Mouse (Mus musculus): ENCODE results near the gene Efnb2.

Gene Efnb2

DNA sequence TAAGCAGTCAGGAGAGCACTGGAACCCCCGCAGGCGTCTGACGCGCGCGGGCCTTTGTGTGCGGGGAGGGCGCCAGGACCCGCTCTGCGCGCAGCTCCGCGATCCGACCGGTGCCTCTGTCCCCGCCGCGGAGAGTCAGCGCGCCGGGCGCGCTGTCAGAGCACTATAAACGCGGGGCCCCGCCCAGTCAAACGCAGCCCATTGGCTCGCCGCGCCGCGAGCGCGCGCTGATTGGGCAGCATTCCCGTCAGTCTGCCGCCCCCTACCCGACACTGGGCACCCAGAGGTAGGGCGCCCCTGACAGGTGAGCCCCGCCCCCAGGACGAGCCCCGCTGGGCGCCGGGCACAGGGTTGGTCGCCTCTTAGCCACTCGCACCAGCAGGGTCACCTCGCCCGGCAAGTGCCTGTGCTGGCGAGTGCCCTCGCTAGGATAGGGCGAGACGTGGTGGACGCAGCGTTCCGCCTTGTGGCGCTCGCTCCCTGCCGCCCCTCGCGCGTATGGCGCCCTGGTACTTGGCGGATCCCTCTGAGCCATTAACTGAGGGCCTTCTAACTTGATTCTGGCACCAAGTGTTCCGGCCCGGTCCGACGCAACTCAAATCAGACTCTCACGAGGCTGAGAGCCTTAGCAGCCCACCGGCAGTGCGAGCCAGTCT lies at the start of gene Efnb2:
Gene Efnb2, minus strand, starts transcription at position 140 of the 656 bp plus-strand sequence.
- peak; percentile 85 for DNase-seq (ENCODE audit: low read depth, low spot score)

DNA sequence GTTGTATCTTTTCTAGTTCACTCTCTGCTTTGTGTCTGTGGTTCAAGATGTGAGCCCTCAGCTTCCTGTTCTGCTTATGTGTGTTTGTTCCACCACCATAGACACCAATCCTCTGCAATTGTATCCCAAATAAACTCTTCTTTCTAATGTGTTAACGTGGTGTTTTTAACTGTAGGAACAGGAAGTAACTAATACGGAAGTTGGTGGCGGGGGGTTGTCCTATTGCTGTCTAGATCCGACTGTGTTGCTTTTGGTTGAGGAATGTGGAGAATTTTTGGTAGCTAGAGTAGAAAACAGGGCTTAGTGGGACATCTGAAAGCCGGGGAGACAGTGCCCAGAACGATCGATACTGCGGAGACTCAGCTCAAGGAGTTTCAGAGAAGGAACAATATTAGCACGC lies 43.8 kb upstream of the Efnb2 start:
- DNase-seq (ENCODE audit: low read depth, low spot score): no peak

DNA sequence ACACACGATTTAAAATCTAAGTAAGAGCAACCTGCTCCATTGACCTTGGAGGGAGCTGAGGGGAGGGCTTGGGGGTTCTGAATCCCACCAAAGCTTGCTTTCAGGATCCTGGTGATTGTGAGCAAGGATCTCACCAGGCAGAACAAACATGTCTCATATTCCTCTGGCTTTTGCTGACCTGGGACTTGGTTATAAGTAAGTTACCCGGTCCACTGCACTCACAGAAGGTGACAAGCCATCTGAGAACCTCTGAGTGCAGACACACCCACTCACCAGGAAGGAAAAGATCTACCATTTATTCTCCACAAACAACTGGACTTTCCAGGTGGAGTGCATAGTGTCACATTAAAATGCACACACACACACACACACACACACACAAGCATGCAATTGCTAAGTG lies 42.6 kb upstream of the Efnb2 start:
- no peak for DNase-seq (ENCODE audit: low read depth, low spot score)

DNA sequence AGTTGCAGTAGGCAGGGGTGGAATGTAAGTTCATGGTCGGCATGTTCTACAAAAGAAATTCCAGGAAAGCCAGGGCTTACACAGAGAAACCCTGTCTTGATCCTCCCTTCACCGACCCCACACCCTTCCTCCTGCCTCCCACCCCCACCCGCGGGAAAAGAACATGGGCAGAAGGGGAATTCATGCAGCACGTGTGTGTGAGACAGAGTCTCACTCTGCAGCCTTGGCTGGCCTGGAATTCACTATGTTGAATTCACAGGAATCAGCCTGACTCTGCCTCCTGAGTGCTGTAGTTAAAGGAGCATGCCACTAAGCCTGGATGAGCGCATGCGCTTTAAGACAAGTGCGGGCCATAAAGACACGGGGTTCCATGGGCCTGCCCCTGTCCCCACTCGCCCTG lies 39.8 kb upstream of the Efnb2 start:
- DNase-seq (ENCODE audit: low read depth, low spot score): no peak

DNA sequence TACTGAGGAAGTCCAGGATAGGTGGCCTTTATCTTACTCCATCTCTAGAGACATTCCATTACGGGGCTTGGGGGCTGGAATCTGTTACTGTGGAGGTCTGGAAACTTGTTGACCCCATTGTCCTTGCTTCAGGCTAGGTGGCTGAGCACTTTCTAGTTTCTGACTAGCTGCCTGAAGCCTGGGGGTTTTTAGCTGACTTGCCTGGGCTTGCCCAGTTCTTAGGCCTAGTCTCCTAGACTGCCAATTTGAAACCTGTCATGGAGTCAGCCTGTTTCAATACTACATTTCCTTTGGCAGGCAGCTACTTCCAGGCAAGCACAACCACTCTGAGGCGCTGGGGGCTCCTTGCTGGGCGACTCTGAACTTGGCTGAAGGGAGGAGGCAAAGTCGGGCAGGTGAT lies 39.2 kb upstream of the Efnb2 start:
- DNase-seq (ENCODE audit: low read depth, low spot score): no peak

DNA sequence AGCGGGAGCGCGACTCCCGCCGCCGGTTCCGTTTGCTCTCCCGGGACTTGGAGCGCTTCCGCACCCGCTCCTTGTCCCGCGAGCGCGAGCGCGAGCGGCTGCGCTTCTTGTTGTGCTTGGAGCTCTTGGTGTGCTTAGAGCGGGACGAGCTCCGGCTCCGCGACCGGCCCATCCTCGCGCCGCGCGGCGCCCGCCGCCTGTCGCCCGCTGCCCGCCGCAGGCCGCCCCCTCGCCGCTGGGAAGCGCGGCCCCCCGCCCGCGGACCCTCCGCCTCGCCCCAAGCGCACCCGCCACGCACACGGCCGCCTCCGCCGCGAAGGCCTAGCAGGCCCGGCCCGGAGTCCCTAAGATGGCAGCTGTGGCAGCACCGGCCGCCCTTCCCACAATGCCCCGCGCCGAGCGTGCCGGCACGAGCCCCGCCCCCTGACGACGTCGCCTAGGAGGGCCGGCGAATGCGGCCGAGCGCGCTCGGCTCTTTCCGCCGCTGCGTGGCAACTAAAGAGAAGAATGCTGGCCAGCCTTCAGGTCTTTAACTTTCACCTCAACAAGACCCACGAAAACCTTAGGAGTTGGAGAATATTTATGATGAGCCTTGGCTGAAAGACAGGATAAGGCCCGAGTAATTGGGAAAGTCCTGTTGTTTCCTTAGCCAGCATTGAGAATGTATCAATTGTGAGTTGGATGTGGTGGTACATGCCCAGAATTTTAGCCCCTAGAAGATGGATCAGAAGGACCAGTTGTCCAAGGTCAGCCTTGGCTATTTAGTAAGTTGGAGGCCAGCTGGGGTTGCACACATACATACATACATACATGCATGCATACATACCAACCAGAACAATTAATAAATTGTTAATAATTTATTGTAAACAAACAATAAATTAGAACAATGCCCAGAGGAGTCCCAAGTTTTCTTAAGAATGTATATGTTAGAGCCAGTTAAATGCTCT lies 29.4 kb upstream of the Efnb2 start, which contains the start of gene Arglu1:
Gene Arglu1, minus strand, starts transcription at position 376 of the 947 bp plus-strand sequence.
- DNase-seq (ENCODE audit: low read depth, low spot score): peak; percentile 89

DNA sequence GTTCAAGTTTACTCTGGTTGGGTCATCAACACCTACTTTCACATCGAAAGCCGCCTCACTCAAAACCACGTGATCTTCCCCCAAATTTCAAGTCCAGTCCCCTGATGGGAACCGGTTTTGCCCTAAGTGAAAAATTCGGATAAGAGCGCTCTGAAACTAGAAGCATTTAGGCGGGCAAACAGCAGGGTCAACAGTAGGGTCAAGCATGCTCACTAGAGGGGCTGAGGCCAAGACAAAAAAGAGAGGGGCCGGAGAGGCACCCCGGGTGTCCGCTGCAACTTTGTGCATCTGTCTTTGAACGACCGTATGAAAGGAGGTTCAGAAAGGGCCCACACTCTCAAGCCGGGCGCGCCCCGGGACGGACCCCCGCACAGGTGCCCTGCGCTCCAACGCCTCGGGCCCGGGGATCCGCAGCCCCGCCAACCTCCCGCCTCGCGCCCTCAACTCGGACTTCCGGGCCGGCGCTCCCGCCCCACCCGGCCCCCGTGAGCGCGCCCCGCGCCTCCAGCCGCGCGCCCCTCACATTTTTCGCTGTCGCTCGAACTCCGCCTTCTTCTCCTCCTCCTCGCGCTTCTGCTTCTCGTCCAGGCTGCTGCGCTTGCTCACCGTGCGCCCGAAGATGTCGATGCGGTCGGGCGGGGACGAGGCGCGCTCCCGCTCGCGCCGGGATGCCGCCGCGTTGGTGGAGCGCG lies 28.6 kb upstream of the Efnb2 start:
- peak; percentile 26 for DNase-seq (ENCODE audit: low read depth, low spot score)

DNA sequence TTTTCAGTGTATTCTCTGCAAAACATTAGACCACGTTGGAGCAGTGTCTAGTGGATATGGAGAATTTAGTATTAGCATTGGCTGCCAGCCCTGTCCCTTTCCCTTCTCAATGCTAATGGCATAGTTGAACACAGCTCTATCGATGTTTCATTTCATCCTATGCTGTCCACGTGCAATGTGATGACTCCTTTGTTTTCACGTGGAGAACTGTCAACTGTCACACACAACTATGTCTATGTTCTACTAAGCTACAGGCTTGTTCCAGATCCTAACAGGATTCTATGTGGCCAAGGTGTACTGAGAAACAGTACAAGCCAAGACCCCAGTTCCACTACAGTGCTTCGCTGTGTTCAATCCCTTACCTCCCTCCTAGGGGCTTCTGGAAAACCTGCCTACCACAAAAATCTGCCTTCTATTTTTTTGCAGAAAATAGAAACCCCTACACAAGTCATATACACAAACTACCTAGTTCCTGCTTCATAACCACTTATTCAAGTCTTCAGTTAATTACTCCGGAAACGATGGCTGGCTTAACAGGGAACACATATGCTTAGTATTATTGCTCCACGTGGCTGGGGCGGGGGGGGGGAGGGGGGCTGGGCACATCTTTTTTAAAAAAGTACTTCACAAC lies 27.9 kb upstream of the Efnb2 start:
- no peak for DNase-seq (ENCODE audit: low read depth, low spot score)

DNA sequence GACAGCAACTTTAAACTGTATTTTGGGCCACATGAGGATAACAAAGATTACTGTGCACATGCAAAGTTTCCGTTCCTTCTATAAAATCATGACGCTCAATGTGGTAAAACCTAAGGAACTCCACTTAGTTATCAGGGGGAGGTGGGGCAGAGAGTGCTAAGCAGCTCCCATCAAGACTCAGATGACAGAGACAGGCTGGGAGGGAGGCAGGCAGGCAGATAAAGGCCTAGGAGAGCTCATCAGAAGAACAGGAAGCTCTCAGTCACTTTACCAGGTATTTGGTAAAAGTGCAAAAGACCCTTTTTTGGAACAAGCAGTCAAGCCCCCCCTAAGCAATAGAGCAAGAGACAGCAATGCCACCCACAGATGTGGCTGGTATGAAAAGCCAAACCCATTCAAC lies 24.5 kb upstream of the Efnb2 start:
- no peak for DNase-seq (ENCODE audit: low read depth, low spot score)

DNA sequence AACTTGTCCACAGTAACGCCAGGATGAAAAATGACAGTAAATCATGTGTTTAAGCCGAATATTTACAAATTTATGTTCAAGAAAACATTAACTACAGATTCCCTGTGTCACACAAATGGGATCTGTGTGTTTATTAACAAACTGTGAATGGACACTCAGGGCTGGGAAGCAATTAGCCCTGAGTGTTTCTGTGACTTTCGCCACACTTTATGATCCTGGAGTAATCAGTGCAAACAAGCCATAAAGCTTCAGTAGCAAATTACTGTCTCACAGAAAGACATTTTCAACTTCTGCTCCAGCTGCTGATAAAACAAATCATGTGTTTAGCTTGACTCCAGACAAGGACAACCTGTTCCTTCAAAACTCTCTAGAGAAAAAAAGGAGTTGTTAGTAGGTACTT lies 21.7 kb upstream of the Efnb2 start:
- DNase-seq (ENCODE audit: low read depth, low spot score): no peak

DNA sequence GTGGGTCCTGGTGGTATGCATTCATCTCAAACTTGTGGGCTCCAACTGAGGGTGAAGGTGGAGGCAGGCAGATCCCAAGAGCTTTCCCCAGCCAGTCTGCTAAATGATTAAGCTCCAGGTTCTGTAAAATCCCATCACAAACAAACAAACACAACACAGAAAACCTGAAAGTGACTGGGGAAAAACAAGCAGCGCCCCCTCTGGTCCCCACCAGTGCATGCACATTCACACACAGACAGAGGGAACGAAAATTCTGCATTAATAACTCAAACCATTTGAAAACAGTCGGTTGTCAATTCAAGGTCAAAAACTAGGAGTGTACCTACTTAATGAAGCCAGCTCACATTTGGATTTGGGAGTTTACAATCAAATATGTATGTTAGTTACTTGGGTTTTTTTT lies 17.2 kb upstream of the Efnb2 start:
- no peak for DNase-seq (ENCODE audit: low read depth, low spot score)

DNA sequence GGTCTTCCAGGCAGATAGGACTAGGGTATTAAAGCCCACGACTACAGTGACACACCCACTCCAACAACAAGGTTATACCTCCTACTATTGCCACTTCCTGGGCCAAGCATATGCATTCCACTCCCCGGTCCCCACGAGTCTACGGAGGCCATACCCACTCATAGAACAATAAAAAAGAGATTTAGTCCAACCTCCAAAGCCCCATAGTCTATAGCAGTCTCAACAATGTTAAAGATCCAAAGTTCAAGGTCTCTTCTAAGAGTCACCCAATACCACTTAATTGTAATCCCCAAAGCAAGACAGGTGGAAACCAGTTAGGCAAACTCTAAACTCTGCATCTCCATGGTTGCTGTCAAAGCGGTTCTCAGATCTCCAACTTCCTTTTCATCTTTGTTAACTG lies 13.8 kb upstream of the Efnb2 start:
- DNase-seq (ENCODE audit: low read depth, low spot score): no peak

DNA sequence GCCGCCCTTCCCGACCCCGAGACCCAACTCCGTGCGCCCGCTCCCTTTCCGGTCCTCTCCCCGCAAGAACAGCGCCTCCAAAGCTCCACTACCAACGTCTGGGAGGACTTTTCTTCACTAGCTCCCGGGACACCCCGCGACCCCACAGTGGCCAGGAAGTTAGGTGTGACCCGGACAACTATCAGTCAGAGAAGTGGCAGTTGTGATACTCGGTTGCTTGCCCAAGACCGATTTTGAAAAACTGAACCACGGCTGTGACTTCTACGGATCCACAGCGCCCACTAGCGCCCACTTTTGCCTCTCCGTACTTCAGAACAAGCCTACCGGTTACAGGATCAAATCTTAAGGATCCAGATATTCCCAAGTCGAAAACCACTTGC lies 707 bp upstream of the Efnb2 start:
- DNase-seq (ENCODE audit: low read depth, low spot score): peak; percentile 67

DNA sequence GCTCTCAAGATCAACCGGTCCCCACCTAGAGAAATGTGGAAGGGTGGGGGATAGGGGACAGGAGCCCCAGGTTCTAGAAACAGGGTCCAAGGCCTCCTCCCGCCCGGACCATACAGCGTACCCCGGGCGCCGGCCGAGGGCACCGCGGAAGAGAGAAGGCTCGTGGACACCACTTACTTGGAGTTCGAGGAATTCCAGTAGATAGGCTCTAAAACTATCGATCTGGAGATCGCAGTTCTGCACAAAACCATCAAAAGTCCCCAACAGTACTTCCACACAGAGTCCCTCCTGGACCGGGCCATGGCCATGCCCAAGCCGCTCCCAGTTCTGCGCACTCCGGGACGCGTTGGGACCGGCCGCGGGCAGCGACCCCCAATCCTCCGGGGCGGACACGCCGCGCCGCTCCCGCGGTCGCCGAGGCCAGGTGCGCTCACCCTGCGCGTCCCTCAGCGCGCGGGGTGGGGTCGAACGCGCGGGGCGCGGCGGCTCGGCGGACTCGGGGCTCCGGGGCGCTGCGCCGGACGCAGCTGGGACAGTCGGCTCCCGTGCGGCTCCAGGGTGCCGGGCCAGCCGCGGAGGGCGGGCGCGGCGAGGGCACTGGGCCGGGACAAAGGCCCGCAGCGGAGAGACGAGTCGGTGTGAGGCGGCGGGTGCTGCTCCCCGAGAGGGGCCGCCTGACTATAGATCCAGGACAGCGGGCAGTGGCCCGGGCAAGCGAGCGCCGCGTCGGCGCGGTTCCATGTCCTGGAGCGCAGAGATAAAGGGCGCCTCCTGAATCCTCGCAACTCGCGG lies 539 bp downstream of the Efnb2 start:
- no peak for DNase-seq (ENCODE audit: low read depth, low spot score)

DNA sequence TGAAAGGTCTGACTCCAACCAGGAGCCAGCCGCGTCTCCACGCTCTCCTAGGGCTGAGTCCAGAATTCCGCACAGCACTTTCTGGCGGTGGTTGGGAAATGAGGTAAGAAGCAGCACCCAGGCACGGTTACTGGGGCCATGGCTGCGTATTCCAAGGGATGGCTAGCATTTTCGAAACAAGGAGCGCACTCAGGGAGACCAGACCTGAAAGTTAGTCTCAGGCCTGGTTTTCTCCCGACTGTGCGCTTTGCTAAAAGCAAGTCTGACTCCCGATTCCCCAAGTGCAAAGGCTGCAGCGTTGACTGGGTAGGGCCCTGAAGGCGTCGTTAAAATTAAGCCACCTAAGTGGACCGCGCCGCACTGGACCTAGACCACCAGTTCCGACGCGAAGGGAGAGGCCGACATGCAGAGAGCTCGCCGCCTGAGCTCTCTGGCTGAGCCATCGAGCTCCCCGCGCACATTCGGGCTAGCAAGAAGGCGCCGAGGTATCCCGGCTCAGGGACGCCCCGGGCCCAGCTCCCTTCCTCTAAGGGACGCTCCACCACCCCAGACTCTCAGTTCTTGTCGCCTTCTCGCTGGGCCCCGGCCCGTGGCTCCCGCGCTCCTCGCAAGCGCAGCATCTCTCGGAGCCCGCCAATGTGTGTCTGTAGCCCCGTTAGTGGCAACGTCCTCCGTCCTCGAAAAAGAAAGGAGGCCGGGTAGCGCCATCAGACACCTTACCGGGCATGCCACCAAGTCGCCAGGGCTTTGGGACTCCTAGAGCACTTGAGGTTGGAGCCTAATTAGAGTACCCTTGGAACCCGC lies 1.3 kb downstream of the Efnb2 start:
- no peak for DNase-seq (ENCODE audit: low read depth, low spot score)

DNA sequence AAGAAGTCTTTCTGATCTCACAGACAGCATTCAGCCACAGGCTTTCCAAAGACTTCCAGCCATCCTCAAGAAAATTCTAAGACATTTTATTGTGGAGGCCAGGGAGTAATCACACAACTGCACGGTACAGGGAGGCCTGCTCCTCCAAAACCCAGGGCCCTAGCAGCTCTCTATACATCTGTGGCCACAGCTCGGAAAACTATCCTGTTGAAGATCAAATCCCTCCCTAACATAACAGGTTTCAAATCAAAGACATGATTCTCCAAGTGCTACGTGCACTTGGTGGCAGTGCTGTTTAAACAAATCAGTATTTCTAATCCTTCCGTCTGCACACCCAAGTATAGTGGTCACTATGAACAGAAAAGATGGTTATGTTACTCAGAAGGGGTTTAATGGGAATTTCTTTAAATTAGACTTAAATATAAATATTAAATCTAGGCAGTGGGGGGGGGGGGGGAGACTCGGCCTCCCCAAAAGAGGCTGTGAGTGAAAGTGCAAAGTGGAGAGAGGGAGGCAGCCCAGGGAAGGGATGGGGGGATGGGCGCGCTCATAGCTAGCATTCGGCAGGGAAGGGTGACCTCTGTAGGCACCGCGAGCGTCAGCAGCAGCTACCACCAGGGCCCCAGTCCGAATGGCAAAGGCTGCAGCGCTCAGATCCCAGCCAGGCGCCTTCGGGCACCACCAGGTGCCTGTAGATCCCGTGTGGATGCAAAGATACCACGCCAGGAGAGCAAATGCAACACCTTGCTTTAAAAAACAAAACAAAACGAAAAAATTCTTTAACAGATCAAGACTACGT lies 2.4 kb downstream of the Efnb2 start:
- peak; percentile 52 for DNase-seq (ENCODE audit: low read depth, low spot score)

DNA sequence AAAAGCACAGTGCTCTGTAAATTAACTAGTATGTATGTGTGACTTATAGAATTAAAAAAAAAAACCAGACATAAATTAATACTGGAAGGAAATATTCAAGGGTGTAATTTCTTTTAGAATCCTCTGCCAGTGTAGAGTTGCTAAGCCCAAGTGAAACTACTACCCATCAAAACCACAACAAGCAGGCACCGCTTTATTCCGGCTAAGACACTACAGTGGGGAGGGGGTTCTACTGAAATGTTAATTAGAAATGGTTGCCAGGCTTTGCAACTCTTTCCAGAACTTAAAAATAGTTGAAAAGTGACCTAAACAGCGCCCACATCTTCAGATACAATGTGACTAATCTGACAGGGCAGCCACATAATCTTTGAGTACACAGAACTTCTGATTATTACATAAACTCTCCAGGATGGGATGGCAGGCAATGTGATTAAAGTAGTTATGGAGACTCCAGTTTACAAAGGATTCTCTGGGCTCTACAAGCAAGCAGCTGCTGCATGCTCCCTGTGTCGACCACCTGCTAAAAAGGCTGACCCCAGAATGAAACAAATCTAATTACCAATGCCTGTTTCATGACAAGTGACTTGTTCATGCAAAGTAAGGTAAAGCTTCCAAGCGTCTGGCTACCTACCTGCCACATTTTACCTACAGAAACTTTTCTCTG lies 3.2 kb downstream of the Efnb2 start:
- no peak for DNase-seq (ENCODE audit: low read depth, low spot score)

DNA sequence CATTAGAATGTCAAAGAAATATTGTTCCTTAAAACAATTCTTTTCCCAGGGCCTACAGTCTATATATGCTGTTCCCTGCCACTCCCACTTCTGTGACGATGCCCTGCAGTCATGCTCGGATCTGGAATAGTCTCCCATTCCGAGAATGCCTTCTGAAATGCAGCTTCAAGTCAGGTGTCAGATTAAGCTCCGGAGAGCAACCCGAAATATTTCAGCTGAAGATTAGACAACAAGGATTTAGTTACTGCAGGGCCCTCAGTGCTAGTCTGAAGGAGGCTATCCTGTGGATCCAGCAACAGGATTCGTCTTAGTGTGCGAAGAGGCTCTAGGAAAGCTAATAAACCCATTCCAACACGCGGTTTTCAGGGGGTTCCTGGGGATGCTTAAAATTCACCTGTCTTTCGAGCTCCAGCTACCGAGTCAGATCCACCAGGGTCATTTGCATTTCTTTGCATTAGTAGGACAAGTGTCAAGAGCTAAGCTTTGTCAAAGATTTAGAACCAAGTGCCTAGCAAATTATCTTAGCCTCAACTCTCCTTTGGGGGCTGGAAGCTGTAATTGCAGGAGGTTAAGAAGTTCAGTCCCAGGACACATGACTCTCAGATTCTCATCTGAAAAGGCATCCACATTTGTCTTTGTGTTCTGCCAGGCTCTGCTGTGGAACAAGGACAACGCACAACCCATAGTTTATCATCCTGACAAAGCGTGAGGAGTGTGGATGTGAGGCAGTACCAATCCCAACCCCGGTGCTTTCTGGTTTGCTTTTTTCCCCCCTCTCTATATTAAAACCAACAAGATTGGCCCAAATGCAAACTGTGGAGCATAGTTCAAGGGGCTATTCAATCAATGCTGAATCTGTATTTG lies 4.2 kb downstream of the Efnb2 start:
- no peak for DNase-seq (ENCODE audit: low read depth, low spot score)

Measured in skeletal muscle tissue, adult 2 months (tissue).